Mouse (Mus musculus) kidney, embryonic 16.5 days (tissue): ENCODE measurements at regions not wholly inside any gene's neighbourhood (a gene's known extent, or its start where the extent isn't known, plus 50 kb on each side); places are given as distances from the start of the nearest gene placed in this dataset.

Source experiments
- ATAC-seq: fragments of 200-750 bp; cut with Nextera tagmentation; 2 replicates; pipeline ENCODE4 v1.8.0; 2017; ENCODE audit warnings: moderate TSS enrichment; ENCODE audit not compliant: low FRiP score, low TSS enrichment
- H3K27ac ChIP-seq: fragments of 300-500 bp; sonication (generic); 2 replicates; pipeline ENCODE4 v1.5.1; 2014; ENCODE audit warnings: low read length
- H3K27me3 ChIP-seq: fragments of 300-500 bp; sonication (generic); 2 replicates; pipeline ENCODE4 v1.6.1; 2014; ENCODE audit warnings: low read length, control low read depth, mixed read lengths; ENCODE audit not compliant: insufficient read depth
- H3K36me3 ChIP-seq: fragments of 300-500 bp; sonication (generic); 2 replicates; pipeline ENCODE4 v1.6.1; 2014; ENCODE audit warnings: low read length, control low read depth, mixed read lengths; ENCODE audit not compliant: insufficient read depth
- H3K4me1 ChIP-seq: fragments of 300-500 bp; sonication (generic); 2 replicates; pipeline ENCODE4 v1.6.1; 2014; ENCODE audit warnings: low read length, control low read depth, mixed read lengths; ENCODE audit not compliant: insufficient read depth
- H3K4me2 ChIP-seq: fragments of 300-500 bp; sonication (generic); replicated peaks from 2 replicates; pipeline ENCODE4 v1.6.1; 2014; ENCODE audit warnings: low read depth, low read length
- H3K4me3 ChIP-seq: fragments of 300-500 bp; sonication (generic); 2 replicates; pipeline ENCODE4 v1.5.1; 2014; ENCODE audit warnings: mild to moderate bottlenecking, low read length
- H3K9ac ChIP-seq: fragments of 300-500 bp; sonication (generic); replicated peaks from 2 replicates; pipeline ENCODE4 v1.6.1; 2014; ENCODE audit warnings: low read length
- H3K9me3 ChIP-seq: fragments of 300-500 bp; sonication (generic); 2 replicates; pipeline ENCODE4 v1.6.1; 2016; ENCODE audit warnings: low read length, control low read depth
- WGBS: fragments of 180-500 bp; shearing (Covaris S2); extraction: QIAGEN DNeasy Blood & Tissue Kit; methylation state at CpG from one replicate; pipeline ENCODE4 v1.1.7; 2014; 5-methylcytosine and 5-hydroxymethylcytosine counted together

DNA sequence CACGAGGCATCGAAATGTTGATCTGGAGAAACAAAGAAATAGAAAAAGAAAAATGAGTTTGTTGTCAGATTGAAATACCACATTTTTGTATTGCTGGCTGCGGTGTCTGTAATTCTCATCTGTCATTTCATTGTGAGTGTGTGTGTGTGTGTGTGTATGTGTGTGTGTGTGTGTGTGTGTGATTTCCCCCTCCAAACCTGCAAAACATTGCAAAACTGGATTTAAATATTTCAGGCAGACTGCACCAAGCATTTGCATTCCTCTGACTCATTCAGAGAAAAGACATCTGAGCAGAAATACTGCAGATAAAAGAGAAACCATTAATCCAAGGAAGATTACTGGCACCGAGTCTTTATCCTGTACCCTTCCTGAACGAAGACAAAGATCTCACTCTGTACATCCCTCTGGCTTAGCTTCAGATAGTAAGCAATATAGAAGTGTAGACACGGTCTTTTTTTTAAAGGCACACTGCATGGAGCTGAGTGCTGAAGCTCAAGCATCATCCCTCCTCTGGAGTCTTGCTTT is 196.1 kb downstream of the Tmem38b start:
- Histone ChIP-seq H3K4me1 (no peaks in the 10 kb centered on the region), H3K4me2 (no peak overlapping the region), H3K9ac (no peak overlapping the region), H3K36me3 (no peaks in the 10 kb centered on the region), H3K4me3 (no peak overlapping the region), H3K9me3 (no peaks in the 10 kb centered on the region), H3K27ac (no peak overlapping the region), H3K27me3 (no peaks in the 10 kb centered on the region)
- no peak for ATAC-seq
- WGBS = 70% methylated on average over 6 of the region's 6 CpGs

DNA sequence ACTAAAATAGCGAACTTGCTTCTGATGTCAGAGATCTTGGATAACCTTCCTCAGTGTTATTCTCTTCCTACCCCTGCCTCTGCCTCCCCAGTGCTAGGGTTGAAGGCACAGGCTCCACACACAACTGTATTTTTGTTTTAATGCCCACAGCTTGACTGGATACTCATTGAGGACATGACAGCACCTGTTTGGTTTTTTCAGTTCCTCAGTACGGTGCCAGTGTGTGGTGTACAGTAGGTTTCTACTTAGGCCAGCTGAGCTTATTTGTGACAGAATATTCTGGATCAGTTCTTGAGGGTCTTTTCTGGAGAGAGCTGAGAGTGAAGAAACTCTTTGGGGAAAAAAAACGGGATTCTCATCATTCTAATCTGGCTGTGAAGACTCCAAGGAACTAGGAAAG is 201.1 kb downstream of the Tmem38b start:
- H3K4me1 ChIP-seq = no peaks in the 10 kb centered on the region
- no peak for ATAC-seq
- no peak overlapping the region for H3K4me3 ChIP-seq
- no peaks in the 10 kb centered on the region for H3K27me3 ChIP-seq
- 83% methylated on average over 3 of the region's 3 CpGs for WGBS
- H3K36me3 ChIP-seq = no peaks in the 10 kb centered on the region
- no peaks in the 10 kb centered on the region for H3K9me3 ChIP-seq
- H3K4me2 ChIP-seq = no peak overlapping the region
- no peak overlapping the region for H3K9ac ChIP-seq
- H3K27ac ChIP-seq = no peak overlapping the region

DNA sequence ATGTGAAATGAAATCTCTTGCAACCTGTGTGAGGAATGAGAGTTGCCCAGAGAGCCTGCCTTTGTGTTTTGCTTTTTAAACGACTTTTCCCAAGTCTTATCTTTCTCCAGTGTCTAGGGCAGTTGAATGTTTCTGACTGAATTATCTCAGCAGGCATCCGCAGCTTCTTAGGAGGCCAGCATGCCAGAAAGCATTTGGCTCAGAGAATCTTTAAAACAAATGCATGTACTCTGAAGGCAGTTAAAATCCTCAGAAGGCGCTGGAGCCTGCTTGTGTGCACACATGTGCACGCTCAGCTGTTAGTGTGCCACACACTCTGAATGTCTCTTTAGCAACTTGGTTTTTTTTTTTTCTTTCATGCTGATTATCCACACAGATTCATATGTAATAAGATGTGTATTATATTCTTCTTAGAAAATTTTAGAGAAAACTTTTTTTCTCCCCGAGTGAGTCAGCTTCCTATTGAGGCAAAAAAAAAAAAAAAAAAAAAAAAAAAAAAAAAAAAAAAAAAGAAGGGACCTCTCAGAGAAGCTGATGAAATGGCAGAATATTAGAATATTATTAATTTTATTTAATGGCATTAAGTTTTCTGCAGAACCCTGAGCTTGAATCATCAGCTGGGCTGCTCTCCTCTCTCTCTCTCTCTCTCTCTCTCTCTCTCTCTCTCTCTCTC is 201.9 kb downstream of the Tmem38b start:
- Histone ChIP-seq H3K9me3 (no peaks in the 10 kb centered on the region), H3K36me3 (no peaks in the 10 kb centered on the region), H3K4me1 (no peaks in the 10 kb centered on the region), H3K4me3 (no peak overlapping the region), H3K4me2 (no peak overlapping the region), H3K27ac (no peak overlapping the region), H3K27me3 (no peaks in the 10 kb centered on the region), H3K9ac (no peak overlapping the region)
- no peak for ATAC-seq
- WGBS = 58% methylated on average over 5 of the region's 5 CpGs

DNA sequence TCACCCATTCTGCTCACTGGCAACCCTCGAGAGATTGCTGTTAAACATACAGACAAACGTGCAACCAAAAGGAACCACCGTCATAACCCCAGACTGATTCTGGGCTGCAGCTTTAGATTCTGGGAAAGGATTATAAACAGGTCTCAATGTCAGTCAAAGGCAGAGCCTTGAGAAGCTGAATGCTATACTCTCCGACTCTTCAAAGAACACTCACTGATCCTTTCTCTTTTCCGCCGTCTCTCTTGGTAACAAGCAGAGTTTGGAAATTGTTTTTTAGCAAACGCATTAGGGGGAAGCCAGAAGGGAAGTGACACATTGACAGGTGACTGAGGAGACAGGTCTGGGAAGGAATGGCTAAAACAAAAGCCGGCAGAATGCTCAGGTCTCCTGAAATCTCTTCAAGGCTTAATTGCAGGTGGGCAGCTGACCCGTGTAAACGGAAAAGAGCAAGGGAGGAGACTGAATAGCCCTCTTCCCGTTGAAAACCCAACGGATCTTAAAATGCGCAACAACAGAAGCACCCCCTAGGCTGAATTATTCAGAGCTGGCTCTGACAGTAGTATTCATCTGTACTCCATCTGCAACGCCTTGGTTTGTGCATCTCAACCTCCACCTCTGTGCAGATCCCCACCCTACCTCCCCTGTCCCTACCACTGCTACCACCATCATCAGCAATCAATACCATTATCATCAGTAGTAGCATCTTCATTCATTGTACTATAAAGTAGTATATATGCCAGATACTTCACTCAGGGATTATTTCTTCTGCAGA is 219.6 kb downstream of the Tmem38b start:
- Histone ChIP-seq H3K4me1 (no peaks in the 10 kb centered on the region), H3K4me3 (no peak overlapping the region), H3K9me3 (no peaks in the 10 kb centered on the region), H3K27ac (no peak overlapping the region), H3K27me3 (no peaks in the 10 kb centered on the region), H3K36me3 (no peaks in the 10 kb centered on the region), H3K4me2 (no peak overlapping the region), H3K9ac (no peak overlapping the region)
- ATAC-seq = no peak
- 61% methylated on average over 14 of the region's 14 CpGs for WGBS

DNA sequence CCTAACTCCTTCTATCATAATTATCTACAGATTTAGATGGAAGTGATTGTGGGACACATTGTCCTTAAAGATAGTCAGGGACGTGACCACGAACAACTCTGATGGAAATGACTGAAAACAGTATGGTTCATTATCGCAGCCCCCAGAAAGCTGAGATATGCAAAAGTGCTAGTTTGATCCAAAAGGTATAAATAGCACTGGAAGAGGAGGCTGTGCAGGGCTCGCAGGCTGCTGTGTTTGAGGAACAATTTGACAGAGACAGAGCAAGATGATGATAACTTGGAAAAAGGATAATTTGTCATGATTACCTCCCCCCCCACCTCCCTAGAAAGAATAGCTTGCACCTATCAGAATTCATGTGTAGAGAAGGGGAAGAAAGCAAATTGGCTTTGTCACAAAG is 238.5 kb downstream of the Tmem38b start:
- Histone ChIP-seq H3K4me2 (no peak overlapping the region), H3K4me3 (no peak overlapping the region), H3K27ac (no peak overlapping the region), H3K9me3 (peaks cover 5% of the 10 kb centered on the region; the same call in 1 of the 2 replicates), H3K9ac (no peak overlapping the region), H3K36me3 (no peaks in the 10 kb centered on the region), H3K4me1 (no peaks in the 10 kb centered on the region), H3K27me3 (no peaks in the 10 kb centered on the region)
- no peak for ATAC-seq
- 85% methylated on average over 4 of the region's 4 CpGs for WGBS

DNA sequence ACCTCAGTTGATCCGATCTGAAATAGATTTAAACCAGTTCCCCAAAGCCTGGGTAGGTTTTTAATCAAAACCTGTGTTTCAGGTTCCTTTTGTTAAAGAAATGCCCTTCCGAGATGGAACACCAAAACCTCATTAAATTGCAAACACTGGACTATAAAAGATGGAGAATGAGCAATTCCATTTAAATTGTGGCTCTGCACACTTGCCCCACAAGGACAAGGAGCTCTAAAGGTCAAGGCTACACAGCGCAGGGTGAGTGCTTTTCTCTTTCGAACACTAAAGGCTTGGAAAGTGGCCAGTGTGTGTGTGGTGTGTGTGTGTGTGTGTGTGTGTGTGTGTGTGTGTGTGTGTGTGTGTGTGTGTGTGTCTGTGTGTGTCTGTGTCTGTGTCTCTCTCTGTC is 246.1 kb downstream of the Tmem38b start:
- ATAC-seq = no peak
- no peak overlapping the region for H3K4me3 ChIP-seq
- 67% methylated on average over 4 of the region's 4 CpGs for WGBS

DNA sequence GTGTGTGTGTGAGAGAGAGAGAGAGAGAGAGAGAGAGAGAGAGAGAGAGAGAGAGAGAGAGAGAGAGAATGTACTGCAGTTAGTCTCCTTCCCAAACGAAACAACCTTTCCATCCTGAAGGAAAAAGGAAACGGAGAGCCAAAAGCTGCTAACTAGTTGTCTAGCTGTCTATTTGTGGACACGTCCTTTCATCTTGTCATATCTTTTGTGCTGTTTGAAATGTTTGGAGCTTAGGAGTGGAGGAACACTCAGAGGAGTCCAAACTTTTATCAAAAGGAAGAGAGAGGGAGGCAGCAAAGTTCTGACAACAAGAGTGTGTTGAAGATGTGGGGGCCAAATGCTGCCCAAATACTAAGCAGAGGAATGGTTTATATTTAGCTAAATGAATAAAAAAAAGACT is 246.6 kb downstream of the Tmem38b start:
- Histone ChIP-seq H3K36me3 (no peaks in the 10 kb centered on the region), H3K9me3 (peaks cover 9% of the 10 kb centered on the region; the same call in 1 of the 2 replicates), H3K9ac (no peak overlapping the region), H3K4me2 (no peak overlapping the region), H3K27me3 (no peaks in the 10 kb centered on the region), H3K27ac (no peak overlapping the region), H3K4me1 (no peaks in the 10 kb centered on the region), H3K4me3 (no peak overlapping the region)
- 56% methylated on average over 3 of the region's 3 CpGs for WGBS
- ATAC-seq = no peak

More for the DNA sequence above, 246.1 kb downstream of the Tmem38b start:
- H3K27me3 ChIP-seq = no peaks in the 10 kb centered on the region
- no peaks in the 10 kb centered on the region for H3K4me1 ChIP-seq
- H3K4me2 ChIP-seq = no peak overlapping the region
- H3K27ac ChIP-seq = no peak overlapping the region
- no peaks in the 10 kb centered on the region for H3K36me3 ChIP-seq
- no peak overlapping the region for H3K9ac ChIP-seq
- H3K9me3 ChIP-seq = peaks cover 9% of the 10 kb centered on the region; the same call in 1 of the 2 replicates

DNA sequence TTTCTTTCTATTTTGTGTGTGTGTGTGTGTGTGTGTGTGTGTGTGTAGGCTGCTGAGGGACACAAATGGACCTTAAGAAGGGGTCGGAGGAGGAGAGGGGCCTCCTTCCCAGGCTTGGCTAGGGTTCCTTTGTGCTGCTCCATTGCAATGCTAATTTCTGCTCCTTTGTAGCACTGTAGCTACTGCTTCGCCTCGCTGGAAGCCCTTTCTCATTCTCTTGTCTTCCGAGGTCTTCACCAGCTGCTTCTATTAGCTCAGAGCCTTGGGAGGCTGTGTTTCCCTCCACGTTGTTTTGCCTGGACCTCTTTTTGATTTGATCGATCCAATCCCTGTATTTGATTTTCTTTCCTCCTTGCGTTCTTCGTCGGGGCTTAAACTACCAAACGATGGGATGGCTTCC is 247.1 kb downstream of the Tmem38b start:
- H3K36me3 ChIP-seq = no peaks in the 10 kb centered on the region
- H3K9ac ChIP-seq = no peak overlapping the region
- H3K4me1 ChIP-seq = no peaks in the 10 kb centered on the region
- H3K9me3 ChIP-seq = peaks cover 9% of the 10 kb centered on the region; the same call in 1 of the 2 replicates
- no peak overlapping the region for H3K4me3 ChIP-seq
- 29% methylated on average over 10 of the region's 10 CpGs for WGBS
- no peak overlapping the region for H3K4me2 ChIP-seq
- H3K27me3 ChIP-seq = no peaks in the 10 kb centered on the region
- no peak overlapping the region for H3K27ac ChIP-seq
- no peak for ATAC-seq

DNA sequence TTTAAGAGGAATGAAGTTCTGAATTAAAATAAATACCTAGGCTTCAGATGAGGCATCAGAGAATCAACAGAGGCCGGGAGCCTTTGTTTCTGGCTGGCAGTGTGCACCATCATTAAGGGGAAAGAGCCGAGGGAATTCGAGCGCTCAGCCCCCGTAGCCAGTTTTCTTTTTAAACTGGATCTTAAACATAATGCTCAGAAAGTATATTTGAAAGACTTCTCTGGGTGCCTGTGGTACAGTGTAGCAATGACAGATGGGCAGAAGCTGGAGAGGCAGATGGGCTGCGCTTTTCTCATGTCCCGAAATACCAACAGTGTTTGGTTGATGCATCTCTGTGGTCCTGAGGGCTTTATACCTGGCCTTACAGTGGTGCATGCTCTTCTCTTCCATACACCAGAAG is 247.6 kb downstream of the Tmem38b start:
- Histone ChIP-seq H3K27ac (no peak overlapping the region), H3K4me2 (no peak overlapping the region), H3K4me1 (no peaks in the 10 kb centered on the region), H3K36me3 (no peaks in the 10 kb centered on the region), H3K4me3 (no peak overlapping the region), H3K9ac (no peak overlapping the region), H3K9me3 (peaks cover 9% of the 10 kb centered on the region; the same call in 1 of the 2 replicates), H3K27me3 (no peaks in the 10 kb centered on the region)
- WGBS = 73% methylated on average over 7 of the region's 7 CpGs
- ATAC-seq = no peak

DNA sequence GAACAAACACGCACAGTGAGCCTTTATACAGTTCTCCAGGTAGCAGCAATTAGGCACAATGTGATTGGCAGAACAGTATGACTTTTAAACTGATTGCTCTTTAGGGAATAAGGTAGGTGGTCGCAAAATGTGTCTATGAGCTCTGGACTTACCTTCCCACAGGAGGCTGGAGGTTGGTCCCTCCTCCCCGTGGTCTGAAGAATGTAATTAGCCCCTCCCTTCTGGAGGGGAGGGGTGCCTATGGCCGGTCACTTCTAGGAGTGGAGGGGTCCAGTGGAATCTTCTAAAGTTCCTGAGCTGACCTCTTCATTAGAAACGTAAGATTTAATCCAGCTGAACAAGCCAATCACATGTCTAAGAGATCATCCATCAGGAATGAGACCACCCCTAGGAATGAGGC is 248.4 kb downstream of the Tmem38b start:
- no peak overlapping the region for H3K4me3 ChIP-seq
- no peaks in the 10 kb centered on the region for H3K4me1 ChIP-seq
- no peak overlapping the region for H3K4me2 ChIP-seq
- H3K27me3 ChIP-seq = no peaks in the 10 kb centered on the region
- no peak overlapping the region for H3K9ac ChIP-seq
- ATAC-seq = no peak
- no peak overlapping the region for H3K27ac ChIP-seq
- peaks cover 5% of the 10 kb centered on the region; the same call in 1 of the 2 replicates for H3K9me3 ChIP-seq
- no peaks in the 10 kb centered on the region for H3K36me3 ChIP-seq
- 55% methylated on average over 5 of the region's 5 CpGs for WGBS
